Mouse (Mus musculus): ENCODE results near the gene Gnat1. TPM values are rescaled to one million over a fixed set of nuclear protein-coding genes. Genes with fewer than 3 reads are reported as not detected.

The Gnat1 gene
- polyA plus RNA-seq, 1 experiment, result 0.15 TPM

- H3K27me3 ChIP-seq (ENCODE audit: control insufficient read depth, insufficient read depth, low read length), result no peaks in the 10 kb centered on the region
- H3K4me1 ChIP-seq (ENCODE audit: control insufficient read depth, insufficient read depth, low read length), result peaks cover 36% of the 10 kb centered on the region
- H3K27ac ChIP-seq (ENCODE audit: insufficient read depth, low read length), result no peak overlapping the region
- DNase-seq, result no peak
- H3K4me3 ChIP-seq (replicated peaks; ENCODE audit: insufficient read depth, low read depth, low read length), result no peak overlapping the region
- TF ChIP-seq POLR2A (IDR thresholded peaks at IDR 0.05; ENCODE audit: borderline replicate concordance, insufficient read depth, low read length) (no peak), CTCF (IDR thresholded peaks at IDR 0.05; ENCODE audit: borderline replicate concordance, insufficient read depth, low read depth, low read length) (no peak)
- WGBS, result 72% methylated on average over 9 of the region's 9 CpGs
Measured at GRCm38 (mm10) chr9:107631311-107631826, 48.1 kb downstream of the Gnat1 start.

GRCm38 (mm10) chr9:107630576-107630975 is 48.9 kb downstream of the Gnat1 start:
- 62% methylated on average over 4 of the region's 4 CpGs for WGBS
- peaks cover 41% of the 10 kb centered on the region for H3K4me1 ChIP-seq (ENCODE audit: control insufficient read depth, insufficient read depth, low read length)
- no peak for TF ChIP-seq POLR2A (IDR thresholded peaks at IDR 0.05; ENCODE audit: borderline replicate concordance, insufficient read depth, low read length)
- no peak for TF ChIP-seq CTCF (IDR thresholded peaks at IDR 0.05; ENCODE audit: borderline replicate concordance, insufficient read depth, low read depth, low read length)
- no peak overlapping the region for H3K4me3 ChIP-seq (replicated peaks; ENCODE audit: insufficient read depth, low read depth, low read length)
- peak; percentile 46 to 56 for DNase-seq
- no peak overlapping the region for H3K27ac ChIP-seq (ENCODE audit: insufficient read depth, low read length)
- no peaks in the 10 kb centered on the region for H3K27me3 ChIP-seq (ENCODE audit: control insufficient read depth, insufficient read depth, low read length)

- H3K4me3 ChIP-seq (replicated peaks; ENCODE audit: insufficient read depth, low read depth, low read length), result no peak overlapping the region
- no peak for TF ChIP-seq POLR2A (IDR thresholded peaks at IDR 0.05; ENCODE audit: borderline replicate concordance, insufficient read depth, low read length)
- no peak for TF ChIP-seq CTCF (IDR thresholded peaks at IDR 0.05; ENCODE audit: borderline replicate concordance, insufficient read depth, low read depth, low read length)
- H3K27me3 ChIP-seq (ENCODE audit: control insufficient read depth, insufficient read depth, low read length), result no peaks in the 10 kb centered on the region
- peaks cover 45% of the 10 kb centered on the region for H3K4me1 ChIP-seq (ENCODE audit: control insufficient read depth, insufficient read depth, low read length)
- no peak for DNase-seq
- no peak overlapping the region for H3K27ac ChIP-seq (ENCODE audit: insufficient read depth, low read length)
- WGBS, result 48% methylated on average over 14 of the region's 14 CpGs
Measured at GRCm38 (mm10) chr9:107629901-107630425, 49.5 kb downstream of the Gnat1 start.

GRCm38 (mm10) chr9:107629411-107629730 is 50.1 kb downstream of the Gnat1 start:
- TF ChIP-seq POLR2A (IDR thresholded peaks at IDR 0.05; ENCODE audit: borderline replicate concordance, insufficient read depth, low read length) (no peak), CTCF (IDR thresholded peaks at IDR 0.05; ENCODE audit: borderline replicate concordance, insufficient read depth, low read depth, low read length) (no peak)
- WGBS, result 20% methylated on average over 4 of the region's 4 CpGs
- no peak overlapping the region for H3K4me3 ChIP-seq (replicated peaks; ENCODE audit: insufficient read depth, low read depth, low read length)
- H3K27ac ChIP-seq (ENCODE audit: insufficient read depth, low read length), result no peak overlapping the region
- DNase-seq, result no peak
- no peaks in the 10 kb centered on the region for H3K27me3 ChIP-seq (ENCODE audit: control insufficient read depth, insufficient read depth, low read length)
- H3K4me1 ChIP-seq (ENCODE audit: control insufficient read depth, insufficient read depth, low read length), result peaks cover 51% of the 10 kb centered on the region

- 37% methylated on average over 14 of the region's 15 CpGs for WGBS
- no peak for DNase-seq
- Histone ChIP-seq H3K4me1 (ENCODE audit: control insufficient read depth, insufficient read depth, low read length) (peaks cover 51% of the 10 kb centered on the region), H3K27me3 (ENCODE audit: control insufficient read depth, insufficient read depth, low read length) (no peaks in the 10 kb centered on the region), H3K4me3 (replicated peaks; ENCODE audit: insufficient read depth, low read depth, low read length) (no peak overlapping the region), H3K27ac (ENCODE audit: insufficient read depth, low read length) (no peak overlapping the region)
- TF ChIP-seq CTCF (IDR thresholded peaks at IDR 0.05; ENCODE audit: borderline replicate concordance, insufficient read depth, low read depth, low read length), result no peak
- TF ChIP-seq POLR2A (IDR thresholded peaks at IDR 0.05; ENCODE audit: borderline replicate concordance, insufficient read depth, low read length), result no peak
Measured at GRCm38 (mm10) chr9:107628721-107629410, 50.6 kb downstream of the Gnat1 start.

GRCm38 (mm10) chr9:107627387-107628255 is 51.9 kb downstream of the Gnat1 start:
- H3K27ac ChIP-seq (ENCODE audit: insufficient read depth, low read length), result no peak overlapping the region; the same call in 1 of the 2 replicates
- peaks cover 50% of the 10 kb centered on the region for H3K4me1 ChIP-seq (ENCODE audit: control insufficient read depth, insufficient read depth, low read length)
- DNase-seq, result no peak
- H3K27me3 ChIP-seq (ENCODE audit: control insufficient read depth, insufficient read depth, low read length), result no peaks in the 10 kb centered on the region
- TF ChIP-seq CTCF (IDR thresholded peaks at IDR 0.05; ENCODE audit: borderline replicate concordance, insufficient read depth, low read depth, low read length) (no peak), POLR2A (IDR thresholded peaks at IDR 0.05; ENCODE audit: borderline replicate concordance, insufficient read depth, low read length) (no peak)
- 52% methylated on average over 20 of the region's 20 CpGs for WGBS
- no peak overlapping the region for H3K4me3 ChIP-seq (replicated peaks; ENCODE audit: insufficient read depth, low read depth, low read length)

GRCm38 (mm10) chr9:107626844-107627277 is 52.7 kb downstream of the Gnat1 start:
- Histone ChIP-seq H3K4me3 (replicated peaks; ENCODE audit: insufficient read depth, low read depth, low read length) (peak overlapping the region; percentile 31), H3K4me1 (ENCODE audit: control insufficient read depth, insufficient read depth, low read length) (peaks cover 43% of the 10 kb centered on the region), H3K27ac (ENCODE audit: insufficient read depth, low read length) (peak overlapping the region; percentile 72), H3K27me3 (ENCODE audit: control insufficient read depth, insufficient read depth, low read length) (no peaks in the 10 kb centered on the region)
- peak; percentile 70 to 75 for DNase-seq
- WGBS, result 15% methylated on average over 2 of the region's 2 CpGs
- no peak for TF ChIP-seq POLR2A (IDR thresholded peaks at IDR 0.05; ENCODE audit: borderline replicate concordance, insufficient read depth, low read length)
- TF ChIP-seq CTCF (IDR thresholded peaks at IDR 0.05; ENCODE audit: borderline replicate concordance, insufficient read depth, low read depth, low read length), result peak; percentile 74

Measured in cerebellum, adult 2 months (tissue).